Mouse (Mus musculus): ENCODE measurements around the gene Bzw1. TPM values are rescaled to one million over a fixed set of nuclear protein-coding genes. Genes with fewer than 3 reads are reported as not detected.

Gene Bzw1
- polyA plus RNA-seq (2015; fragmentation: Nextera tagmentation; extraction: Ambion mirVana) = 306 and 334 TPM in 2 replicates

- Histone ChIP-seq H3K4me3 (peak within 1 kb of the TSS; percentile 96), H3K4me2 (peak within 1 kb of the TSS; percentile 70), H3K27ac (peak within 1 kb of the TSS; percentile 99), H3K27me3 (no peaks in the 10 kb centered on the region), H3K9ac (peak within 1 kb of the TSS; percentile 95), H3K36me3 (peaks cover 31% of the 10 kb centered on the region), H3K9me3 (no peaks in the 10 kb centered on the region; the same call in 1 of the 2 replicates), H3K4me1 (peaks cover 7% of the 10 kb centered on the region)
- peak; percentile 97 for ATAC-seq (ENCODE audit: insufficient number of reproducible peaks, low FRiP score, low TSS enrichment, low read depth)
- under 1% methylated on average over 47 of the region's 61 CpGs for WGBS
Measured at GRCm38 (mm10) chr1:58392652-58393283, at the start of gene Bzw1. Bzw1 (plus strand) TSS chr1:58392898.

- WGBS = 77% methylated on average over 4 of the region's 4 CpGs
- Histone ChIP-seq H3K4me2 (no peak overlapping the region), H3K36me3 (no peaks in the 10 kb centered on the region), H3K9me3 (no peaks in the 10 kb centered on the region), H3K27ac (no peak overlapping the region), H3K9ac (no peak overlapping the region), H3K4me3 (no peak overlapping the region), H3K4me1 (peaks cover 16% of the 10 kb centered on the region), H3K27me3 (no peaks in the 10 kb centered on the region)
- no peak for ATAC-seq (ENCODE audit: insufficient number of reproducible peaks, low FRiP score, low TSS enrichment, low read depth)
Measured at GRCm38 (mm10) chr1:58343861-58344260, 48.8 kb upstream of the Bzw1 start.

GRCm38 (mm10) chr1:58344570-58344969 is 48.1 kb upstream of the Bzw1 start:
- Histone ChIP-seq H3K4me3 (no peak overlapping the region), H3K9ac (no peak overlapping the region), H3K4me1 (peaks cover 16% of the 10 kb centered on the region), H3K27ac (no peak overlapping the region), H3K9me3 (no peaks in the 10 kb centered on the region), H3K27me3 (no peaks in the 10 kb centered on the region), H3K36me3 (no peaks in the 10 kb centered on the region), H3K4me2 (no peak overlapping the region)
- WGBS = 85% methylated on average over 5 of the region's 5 CpGs
- ATAC-seq (ENCODE audit: insufficient number of reproducible peaks, low FRiP score, low TSS enrichment, low read depth) = no peak

- 85% methylated on average over 14 of the region's 14 CpGs for WGBS
- Histone ChIP-seq H3K9ac (no peak overlapping the region), H3K4me3 (no peak overlapping the region), H3K36me3 (no peaks in the 10 kb centered on the region), H3K9me3 (no peaks in the 10 kb centered on the region), H3K27me3 (no peaks in the 10 kb centered on the region), H3K4me1 (peaks cover 5% of the 10 kb centered on the region), H3K27ac (no peak overlapping the region), H3K4me2 (no peak overlapping the region)
- ATAC-seq (ENCODE audit: insufficient number of reproducible peaks, low FRiP score, low TSS enrichment, low read depth) = no peak
Measured at GRCm38 (mm10) chr1:58346159-58346558, 46.5 kb upstream of the Bzw1 start.

- H3K27ac ChIP-seq = no peak overlapping the region
- WGBS = 71% methylated on average over 6 of the region's 6 CpGs
- H3K4me1 ChIP-seq = peaks cover 6% of the 10 kb centered on the region; the same call in 1 of the 2 replicates
- H3K4me3 ChIP-seq = no peak overlapping the region
- H3K4me2 ChIP-seq = no peak overlapping the region
- H3K9me3 ChIP-seq = no peaks in the 10 kb centered on the region
- H3K27me3 ChIP-seq = no peaks in the 10 kb centered on the region
- no peaks in the 10 kb centered on the region for H3K36me3 ChIP-seq
- no peak overlapping the region for H3K9ac ChIP-seq
- ATAC-seq (ENCODE audit: insufficient number of reproducible peaks, low FRiP score, low TSS enrichment, low read depth) = no peak
Measured at GRCm38 (mm10) chr1:58348712-58349111, 44.0 kb upstream of the Bzw1 start.

GRCm38 (mm10) chr1:58353238-58353893 is 39.3 kb upstream of the Bzw1 start:
- no peak overlapping the region for H3K9ac ChIP-seq
- no peaks in the 10 kb centered on the region for H3K27me3 ChIP-seq
- H3K27ac ChIP-seq = no peak overlapping the region
- no peaks in the 10 kb centered on the region for H3K9me3 ChIP-seq
- peaks cover 6% of the 10 kb centered on the region; the same call in 1 of the 2 replicates for H3K4me1 ChIP-seq
- no peaks in the 10 kb centered on the region for H3K36me3 ChIP-seq
- no peak for ATAC-seq (ENCODE audit: insufficient number of reproducible peaks, low FRiP score, low TSS enrichment, low read depth)
- 39% methylated on average over 4 of the region's 4 CpGs for WGBS
- no peak overlapping the region for H3K4me3 ChIP-seq
- no peak overlapping the region for H3K4me2 ChIP-seq

- no peak overlapping the region for H3K4me2 ChIP-seq
- H3K27ac ChIP-seq = no peak overlapping the region
- no peak overlapping the region for H3K9ac ChIP-seq
- WGBS = 78% methylated on average over 19 of the region's 19 CpGs
- H3K27me3 ChIP-seq = no peaks in the 10 kb centered on the region
- no peaks in the 10 kb centered on the region for H3K36me3 ChIP-seq
- no peak overlapping the region for H3K4me3 ChIP-seq
- no peak for ATAC-seq (ENCODE audit: insufficient number of reproducible peaks, low FRiP score, low TSS enrichment, low read depth)
- H3K4me1 ChIP-seq = no peaks in the 10 kb centered on the region
- no peaks in the 10 kb centered on the region for H3K9me3 ChIP-seq
Measured at GRCm38 (mm10) chr1:58358958-58359901, 33.5 kb upstream of the Bzw1 start.

- Histone ChIP-seq H3K27ac (no peak overlapping the region), H3K9ac (no peak overlapping the region), H3K36me3 (no peaks in the 10 kb centered on the region), H3K27me3 (no peaks in the 10 kb centered on the region), H3K4me1 (peaks cover 4% of the 10 kb centered on the region; the same call in 1 of the 2 replicates), H3K9me3 (no peaks in the 10 kb centered on the region), H3K4me2 (no peak overlapping the region), H3K4me3 (no peak overlapping the region)
- 63% methylated on average over 4 of the region's 4 CpGs for WGBS
- no peak for ATAC-seq (ENCODE audit: insufficient number of reproducible peaks, low FRiP score, low TSS enrichment, low read depth)
Measured at GRCm38 (mm10) chr1:58362296-58362695, 30.4 kb upstream of the Bzw1 start.

GRCm38 (mm10) chr1:58364551-58364950 is 28.1 kb upstream of the Bzw1 start:
- H3K36me3 ChIP-seq = no peaks in the 10 kb centered on the region
- H3K27me3 ChIP-seq = no peaks in the 10 kb centered on the region
- no peak overlapping the region for H3K27ac ChIP-seq
- H3K4me1 ChIP-seq = peaks cover 4% of the 10 kb centered on the region; the same call in 1 of the 2 replicates
- no peaks in the 10 kb centered on the region for H3K9me3 ChIP-seq
- WGBS = 60% methylated on average over 12 of the region's 12 CpGs
- H3K4me3 ChIP-seq = no peak overlapping the region
- no peak for ATAC-seq (ENCODE audit: insufficient number of reproducible peaks, low FRiP score, low TSS enrichment, low read depth)
- H3K9ac ChIP-seq = no peak overlapping the region
- no peak overlapping the region for H3K4me2 ChIP-seq

- H3K9me3 ChIP-seq = no peaks in the 10 kb centered on the region
- H3K27ac ChIP-seq = no peak overlapping the region
- no peak overlapping the region for H3K9ac ChIP-seq
- no peaks in the 10 kb centered on the region for H3K36me3 ChIP-seq
- no peaks in the 10 kb centered on the region for H3K27me3 ChIP-seq
- no peak overlapping the region for H3K4me2 ChIP-seq
- peaks cover 4% of the 10 kb centered on the region; the same call in 1 of the 2 replicates for H3K4me1 ChIP-seq
- no peak for ATAC-seq (ENCODE audit: insufficient number of reproducible peaks, low FRiP score, low TSS enrichment, low read depth)
- no peak overlapping the region for H3K4me3 ChIP-seq
- WGBS = 95% methylated on average over 3 of the region's 3 CpGs
Measured at GRCm38 (mm10) chr1:58365829-58366228, 26.9 kb upstream of the Bzw1 start.

GRCm38 (mm10) chr1:58366737-58367471 is 25.8 kb upstream of the Bzw1 start:
- peak; percentile 61; the same call in 1 of the 2 replicates for ATAC-seq (ENCODE audit: insufficient number of reproducible peaks, low FRiP score, low TSS enrichment, low read depth)
- H3K27ac ChIP-seq = peak overlapping the region; percentile 74
- H3K9ac ChIP-seq = no peak overlapping the region
- 63% methylated on average over 12 of the region's 12 CpGs for WGBS
- no peaks in the 10 kb centered on the region for H3K9me3 ChIP-seq
- H3K36me3 ChIP-seq = no peaks in the 10 kb centered on the region
- H3K4me3 ChIP-seq = no peak overlapping the region
- H3K4me2 ChIP-seq = no peak overlapping the region
- H3K27me3 ChIP-seq = no peaks in the 10 kb centered on the region
- H3K4me1 ChIP-seq = peaks cover 4% of the 10 kb centered on the region; the same call in 1 of the 2 replicates
